Mouse (Mus musculus) limb, embryonic 12.5 days (tissue): ENCODE measurements at regions not wholly inside any gene's neighbourhood (a gene's known extent, or its start where the extent isn't known, plus 50 kb on each side); places are given as distances from the start of the nearest gene placed in this dataset.

Experiments
- ATAC-seq: fragments of 200-750 bp; cut with Nextera tagmentation; 2 replicates; pipeline ENCODE4 v1.8.0; 2017; ENCODE audit warnings: low read depth, moderate TSS enrichment; ENCODE audit not compliant: insufficient number of reproducible peaks, insufficient read depth, low FRiP score, low TSS enrichment
- H3K27ac ChIP-seq: fragments of 300-500 bp; sonication (generic); 2 replicates; pipeline ENCODE4 v1.5.1; 2016; ENCODE audit warnings: mild to moderate bottlenecking, moderate library complexity
- H3K27me3 ChIP-seq: fragments of 300-500 bp; sonication (generic); 2 replicates; pipeline ENCODE4 v1.6.1; 2016; ENCODE audit warnings: mild to moderate bottlenecking, moderate library complexity
- H3K36me3 ChIP-seq: fragments of 300-500 bp; sonication (generic); 2 replicates; pipeline ENCODE4 v1.6.1; 2016; ENCODE audit warnings: mild to moderate bottlenecking, moderate library complexity
- H3K4me1 ChIP-seq: fragments of 300-500 bp; sonication (generic); replicated peaks from 2 replicates; pipeline ENCODE4 v1.6.1; 2016
- H3K4me2 ChIP-seq: fragments of 300-500 bp; sonication (generic); 2 replicates; pipeline ENCODE4 v1.6.1; 2016; ENCODE audit warnings: mild to moderate bottlenecking, moderate library complexity
- H3K4me3 ChIP-seq: fragments of 300-500 bp; sonication (generic); replicated peaks from 2 replicates; pipeline ENCODE4 v1.5.1; 2016; ENCODE audit warnings: mild to moderate bottlenecking
- H3K9ac ChIP-seq: fragments of 300-500 bp; sonication (generic); replicated peaks from 2 replicates; pipeline ENCODE4 v1.6.1; 2016; ENCODE audit warnings: mild to moderate bottlenecking, moderate library complexity
- H3K9me3 ChIP-seq: fragments of 300-500 bp; sonication (generic); 2 replicates; pipeline ENCODE4 v1.6.1; 2016; ENCODE audit warnings: mild to moderate bottlenecking, moderate library complexity
- WGBS: fragments of 180-500 bp; shearing (Covaris S2); methylation state at CpG from one replicate; pipeline ENCODE4 v1.1.7; 2016; 5-methylcytosine and 5-hydroxymethylcytosine counted together

- H3K9me3 ChIP-seq, result no peaks in the 10 kb centered on the region
- H3K4me2 ChIP-seq, result no peak overlapping the region
- no peak overlapping the region for H3K27ac ChIP-seq
- H3K4me3 ChIP-seq, result no peak overlapping the region
- 62% methylated on average over 5 of the region's 5 CpGs for WGBS
- H3K9ac ChIP-seq, result no peak overlapping the region
- H3K27me3 ChIP-seq, result no peaks in the 10 kb centered on the region
- H3K36me3 ChIP-seq, result no peaks in the 10 kb centered on the region
- H3K4me1 ChIP-seq, result no peaks in the 10 kb centered on the region
- no peak for ATAC-seq
Observed at GRCm38 (mm10) chr5:54411275-54411904, 413.1 kb downstream of the Stim2 start.

- peaks cover 9% of the 10 kb centered on the region for H3K4me1 ChIP-seq
- no peaks in the 10 kb centered on the region for H3K9me3 ChIP-seq
- no peaks in the 10 kb centered on the region for H3K36me3 ChIP-seq
- H3K4me2 ChIP-seq, result no peak overlapping the region
- peak; percentile 63; the same call in 1 of the 2 replicates for ATAC-seq
- no peak overlapping the region for H3K9ac ChIP-seq
- no peak overlapping the region for H3K4me3 ChIP-seq
- 9% methylated on average over 5 of the region's 5 CpGs for WGBS
- H3K27ac ChIP-seq, result no peak overlapping the region
- H3K27me3 ChIP-seq, result no peaks in the 10 kb centered on the region
Observed at GRCm38 (mm10) chr5:54419811-54420470, 421.6 kb downstream of the Stim2 start.

- no peak for ATAC-seq
- Histone ChIP-seq H3K9ac (no peak overlapping the region), H3K27ac (no peak overlapping the region), H3K4me3 (no peak overlapping the region), H3K9me3 (no peaks in the 10 kb centered on the region), H3K4me1 (no peaks in the 10 kb centered on the region), H3K27me3 (no peaks in the 10 kb centered on the region), H3K4me2 (no peak overlapping the region), H3K36me3 (no peaks in the 10 kb centered on the region)
- 91% methylated on average over 1 of the region's 1 CpGs for WGBS
Observed at GRCm38 (mm10) chr5:54439286-54439685, 441.0 kb downstream of the Stim2 start.

GRCm38 (mm10) chr5:54440794-54441447 is 442.6 kb downstream of the Stim2 start:
- H3K4me3 ChIP-seq, result no peak overlapping the region
- WGBS, result 67% methylated on average over 6 of the region's 6 CpGs
- H3K4me1 ChIP-seq, result no peaks in the 10 kb centered on the region
- no peaks in the 10 kb centered on the region for H3K36me3 ChIP-seq
- no peak overlapping the region for H3K4me2 ChIP-seq
- no peak overlapping the region for H3K9ac ChIP-seq
- ATAC-seq, result no peak
- H3K9me3 ChIP-seq, result no peaks in the 10 kb centered on the region
- no peaks in the 10 kb centered on the region for H3K27me3 ChIP-seq
- H3K27ac ChIP-seq, result no peak overlapping the region

GRCm38 (mm10) chr5:54441598-54441997 is 443.3 kb downstream of the Stim2 start:
- Histone ChIP-seq H3K27ac (no peak overlapping the region), H3K4me3 (no peak overlapping the region)

GRCm38 (mm10) chr5:54483916-54484315 is 485.6 kb downstream of the Stim2 start:
- Histone ChIP-seq H3K4me1 (no peaks in the 10 kb centered on the region), H3K27ac (no peak overlapping the region), H3K27me3 (no peaks in the 10 kb centered on the region), H3K4me3 (no peak overlapping the region), H3K36me3 (no peaks in the 10 kb centered on the region), H3K4me2 (no peak overlapping the region), H3K9ac (no peak overlapping the region), H3K9me3 (no peaks in the 10 kb centered on the region)
- 100% methylated on average over 1 of the region's 1 CpGs for WGBS
- no peak for ATAC-seq

More at GRCm38 (mm10) chr5:54441598-54441997, 443.3 kb downstream of the Stim2 start:
- Histone ChIP-seq H3K4me2 (no peak overlapping the region), H3K36me3 (no peaks in the 10 kb centered on the region), H3K4me1 (no peaks in the 10 kb centered on the region), H3K9me3 (no peaks in the 10 kb centered on the region), H3K9ac (no peak overlapping the region), H3K27me3 (no peaks in the 10 kb centered on the region)
- ATAC-seq, result no peak
- 85% methylated on average over 4 of the region's 4 CpGs for WGBS
